Mouse (Mus musculus): Measurements from ENCODE around the gene Wasl.

GRCm38 (mm10) chr6:24585431-24586310 lies 79.1 kb downstream of the Wasl start:
- TF ChIP-seq GATA1 (IDR thresholded peaks at IDR 0.05; ENCODE audit: borderline replicate concordance, low read length) (no peak), FLI1 (IDR thresholded peaks at IDR 0.05; ENCODE audit: low read length) (no peak)

Measured in megakaryocyte, embryonic 14.5 days (primary cell).